Mouse (Mus musculus) brain, embryonic 18.5 days (tissue): ENCODE data around the gene Cdc42bpa.

Experiments used
- DNase-seq: peaks from one replicate; pipeline ENCODE4 v3.0.0-alpha.2; 2012; ENCODE audit warnings: low read depth, low spot score

Cdc42bpa gene

DNA sequence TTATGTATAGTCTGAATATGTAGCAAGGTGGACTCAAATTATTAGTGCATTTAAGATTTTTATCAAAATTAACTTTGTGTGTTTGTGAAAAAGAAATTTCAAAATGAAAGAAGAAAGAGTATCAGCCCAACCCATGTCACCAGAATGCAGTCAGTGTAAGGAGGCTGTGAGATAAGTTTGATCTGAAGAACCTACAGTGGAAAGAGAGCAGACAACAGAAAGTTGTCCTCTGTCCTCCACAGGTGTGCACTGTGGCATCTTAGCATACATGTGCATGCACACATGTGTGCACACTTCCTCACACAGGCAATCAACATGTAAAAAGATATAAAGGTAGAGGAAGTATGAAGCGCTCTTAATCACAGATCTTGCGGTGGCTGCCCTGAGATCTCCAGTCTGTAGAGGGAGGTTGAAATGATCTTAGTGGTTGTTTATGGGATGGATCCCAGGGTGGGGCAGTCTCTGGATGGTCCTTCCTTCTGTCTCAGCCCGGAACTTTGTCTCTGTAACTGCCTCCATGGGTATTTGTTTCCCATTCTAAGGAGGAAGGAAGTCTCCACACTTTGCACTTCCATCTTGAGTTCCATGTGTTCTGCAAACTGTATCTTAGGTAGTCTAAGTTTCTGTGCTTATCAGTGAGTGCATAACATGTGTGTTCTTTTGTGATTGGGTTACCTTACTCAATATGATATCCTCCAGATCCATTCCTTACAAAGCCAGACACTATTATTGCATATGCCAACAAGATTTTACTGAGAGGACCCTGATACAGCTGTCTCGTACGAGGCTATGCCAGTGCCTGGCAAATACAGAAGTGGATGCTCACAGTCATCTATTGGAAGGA lies 71.7 kb downstream of the Cdc42bpa start:
- no peak for DNase-seq

- DNase-seq = no peak
These were observed 77.2 kb downstream of the Cdc42bpa start for GRCm38 (mm10) chr1:180037461-180037860.

DNA sequence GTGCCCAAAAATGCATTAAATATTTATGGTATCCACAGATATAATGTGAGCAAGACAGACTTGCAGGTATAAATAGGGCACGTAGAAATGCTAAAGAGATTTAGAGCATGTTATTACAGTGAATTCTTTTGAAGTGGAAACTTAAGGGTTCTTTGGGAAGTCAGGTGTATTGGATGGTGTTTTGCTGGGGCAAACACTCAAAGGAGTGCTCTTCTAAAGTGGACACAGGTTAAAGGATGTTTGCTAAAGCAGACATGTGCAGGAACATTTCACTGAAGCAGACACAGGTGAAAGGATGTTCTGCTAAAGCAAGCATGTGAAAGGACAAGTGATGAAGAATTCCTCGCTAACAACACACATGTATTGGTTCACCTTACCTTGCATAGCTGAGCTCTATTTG lies 83.9 kb downstream of the Cdc42bpa start:
- DNase-seq = no peak

DNA sequence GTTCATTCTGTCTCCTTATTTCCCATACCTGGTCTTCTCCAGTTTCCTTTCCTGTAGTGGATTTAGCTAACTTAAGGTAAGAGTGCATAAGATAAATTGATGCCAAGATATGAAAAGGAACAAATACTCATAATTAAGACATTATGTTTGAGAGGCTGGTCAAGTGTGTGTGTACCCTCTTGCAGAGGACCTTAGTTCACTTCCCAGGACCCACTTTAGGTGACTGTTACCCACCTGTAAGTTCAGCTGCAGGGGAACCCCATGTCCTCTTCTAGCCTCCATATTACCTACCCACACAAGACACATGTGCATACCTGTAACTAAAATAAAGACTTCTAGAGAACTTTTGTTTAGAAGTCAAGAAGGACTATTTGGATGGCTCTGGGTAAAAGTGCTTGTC lies 84.9 kb downstream of the Cdc42bpa start:
- DNase-seq = no peak

GRCm38 (mm10) chr1:180089176-180089575 lies 128.9 kb downstream of the Cdc42bpa start:
- DNase-seq = no peak

- DNase-seq = no peak
These were observed 138.2 kb downstream of the Cdc42bpa start for GRCm38 (mm10) chr1:180098426-180098825.

GRCm38 (mm10) chr1:180104567-180104966 lies 144.3 kb downstream of the Cdc42bpa start:
- DNase-seq = no peak

DNA sequence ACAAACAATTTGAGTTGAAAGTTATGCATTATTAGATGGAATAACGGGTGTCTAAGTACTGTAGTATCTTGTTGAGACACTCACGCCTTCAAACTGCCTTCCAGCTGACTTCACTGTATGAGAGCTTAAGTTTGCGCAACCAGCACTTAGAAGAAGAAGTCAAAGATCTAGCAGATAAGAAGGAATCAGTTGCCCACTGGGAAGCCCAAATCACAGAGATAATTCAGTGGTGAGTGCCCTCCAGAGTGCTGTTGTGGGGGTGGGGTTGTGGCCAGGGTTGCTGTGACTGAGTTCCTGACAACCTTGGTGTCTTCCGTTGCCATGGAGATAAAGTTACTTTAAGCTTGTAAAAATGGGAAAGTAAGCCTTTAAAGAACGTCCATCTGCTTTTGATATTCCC lies 148.8 kb downstream of the Cdc42bpa start:
- DNase-seq = no peak

- DNase-seq = no peak
These were observed 156.3 kb downstream of the Cdc42bpa start for GRCm38 (mm10) chr1:180116525-180116924.

GRCm38 (mm10) chr1:180118233-180118632 lies 158.0 kb downstream of the Cdc42bpa start:
- DNase-seq = no peak

DNA sequence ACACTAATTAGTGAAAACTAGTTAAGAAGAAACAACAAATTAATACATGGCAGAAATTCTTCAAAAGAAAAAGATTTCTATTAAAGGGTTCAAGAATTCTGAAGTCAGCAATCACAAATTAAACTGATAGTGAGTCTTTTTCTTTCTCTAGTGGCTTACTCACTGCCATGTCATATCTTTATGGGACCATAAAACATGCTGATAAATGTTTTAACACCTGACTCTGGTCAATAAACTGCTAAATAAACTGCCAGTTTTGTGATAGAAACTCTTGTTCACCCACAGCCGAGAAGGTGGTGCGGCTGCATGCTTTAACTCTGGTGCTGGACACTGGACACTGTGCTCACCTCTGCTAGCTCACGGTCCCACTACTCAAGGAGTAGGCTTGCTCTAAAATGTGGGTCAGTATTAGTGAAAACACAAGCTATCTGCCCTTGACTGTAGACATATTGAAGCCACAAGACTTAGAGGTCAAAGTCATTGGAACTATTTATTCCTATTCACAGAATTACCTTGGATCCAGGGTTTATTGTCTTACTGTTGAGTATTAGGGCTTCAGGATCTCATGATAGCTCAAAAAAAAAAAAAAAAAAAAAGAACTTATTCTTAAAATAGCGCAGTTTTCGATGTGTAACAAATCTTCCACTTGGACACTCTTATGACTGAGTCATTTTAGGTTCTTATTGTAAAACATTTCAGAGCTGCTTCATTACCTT lies 168.0 kb downstream of the Cdc42bpa start:
- DNase-seq = no peak

DNA sequence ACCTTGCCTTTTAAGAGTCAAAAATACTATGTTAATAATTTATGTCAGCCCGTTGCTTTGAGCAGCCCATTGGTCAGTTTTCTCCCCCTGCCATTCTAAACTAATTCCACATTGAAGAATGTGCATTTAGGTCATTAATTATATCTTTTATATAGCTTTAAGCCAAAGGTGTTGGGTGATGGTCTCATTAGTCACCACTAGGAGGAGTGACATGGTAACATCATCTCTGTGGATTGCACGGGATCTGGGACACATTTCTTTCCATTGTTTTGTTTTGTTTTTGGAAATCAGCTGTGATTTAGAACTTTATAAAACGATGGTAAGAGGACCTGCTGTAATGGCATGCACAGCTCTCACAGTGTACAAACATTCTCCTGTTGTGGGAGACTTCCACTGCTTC lies 171.1 kb downstream of the Cdc42bpa start:
- DNase-seq = no peak

DNA sequence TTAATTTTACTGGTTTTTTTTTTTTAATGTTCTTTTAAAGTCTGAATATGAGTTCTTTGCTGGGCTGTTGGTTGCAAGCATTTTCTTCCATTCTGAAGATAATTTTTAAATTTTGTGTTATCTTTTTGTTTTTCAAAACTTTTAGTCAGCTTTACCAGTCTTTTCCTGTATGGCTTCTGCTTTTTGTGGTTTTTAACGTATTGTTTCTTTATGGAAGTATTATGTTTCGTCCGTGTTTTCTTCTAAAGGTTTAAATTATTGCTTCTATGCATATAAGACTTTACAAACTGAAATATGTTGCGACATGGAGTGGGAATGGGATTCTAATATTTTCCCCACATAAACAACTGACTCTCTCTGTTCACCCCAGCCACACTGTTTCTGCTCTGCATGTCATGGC lies 171.9 kb downstream of the Cdc42bpa start:
- DNase-seq = no peak

DNA sequence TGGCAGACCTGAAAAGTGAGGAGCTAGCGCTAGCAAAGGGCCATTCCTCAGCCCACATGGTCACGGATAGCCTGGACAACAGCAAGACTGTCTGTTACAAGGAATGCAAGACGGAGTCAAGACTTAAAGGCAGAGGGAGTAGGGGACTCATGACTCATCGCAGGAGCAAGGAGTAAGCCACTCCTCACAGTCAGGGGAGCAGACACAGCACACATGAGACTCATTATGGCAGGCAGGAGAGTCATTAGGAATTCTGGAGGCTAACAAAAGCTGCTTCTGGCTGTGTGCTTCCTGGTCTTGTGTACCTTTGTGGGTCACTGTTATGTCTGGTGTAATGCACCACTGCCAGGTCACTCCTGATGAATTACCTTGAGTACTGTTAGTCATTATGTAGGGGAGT lies 178.9 kb downstream of the Cdc42bpa start:
- DNase-seq = no peak

DNA sequence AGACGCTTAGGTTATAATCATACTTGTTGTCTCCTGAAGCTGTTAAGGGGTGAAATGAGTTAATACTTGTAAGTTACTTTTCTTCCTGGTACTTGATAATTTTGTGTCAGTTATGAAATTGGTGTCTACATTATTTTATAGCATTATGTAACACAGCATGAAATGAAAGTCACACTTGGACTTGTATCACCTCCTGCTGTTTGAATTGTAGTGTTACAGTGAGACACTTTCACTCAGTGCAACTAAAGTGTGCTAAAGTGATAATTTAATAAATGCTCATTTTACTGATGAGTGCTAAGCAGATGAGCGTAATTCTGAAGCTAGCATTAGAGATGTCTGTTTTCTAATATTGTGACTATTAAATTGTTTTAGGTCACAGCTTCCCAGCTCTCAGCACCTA lies 180.7 kb downstream of the Cdc42bpa start:
- no peak for DNase-seq

DNA sequence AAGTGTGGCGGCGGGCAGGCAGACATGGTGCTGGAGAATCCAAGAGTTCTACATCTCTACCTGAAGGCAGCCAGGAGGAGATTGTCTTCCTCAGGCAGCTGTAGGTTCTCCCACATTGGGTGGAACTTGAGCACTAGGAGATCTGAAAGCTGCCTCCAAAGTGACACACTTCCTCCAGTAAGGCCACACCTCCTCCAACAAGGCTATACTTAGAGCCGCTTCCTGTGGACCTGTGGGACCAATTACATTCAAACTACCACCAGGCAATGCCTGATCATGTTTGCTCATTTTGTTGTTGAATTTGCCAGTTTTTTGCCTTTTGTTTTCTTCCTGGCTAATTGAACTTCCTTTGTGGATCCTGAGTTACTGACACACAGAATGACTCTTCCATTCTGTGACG lies 187.8 kb downstream of the Cdc42bpa start:
- no peak for DNase-seq

DNA sequence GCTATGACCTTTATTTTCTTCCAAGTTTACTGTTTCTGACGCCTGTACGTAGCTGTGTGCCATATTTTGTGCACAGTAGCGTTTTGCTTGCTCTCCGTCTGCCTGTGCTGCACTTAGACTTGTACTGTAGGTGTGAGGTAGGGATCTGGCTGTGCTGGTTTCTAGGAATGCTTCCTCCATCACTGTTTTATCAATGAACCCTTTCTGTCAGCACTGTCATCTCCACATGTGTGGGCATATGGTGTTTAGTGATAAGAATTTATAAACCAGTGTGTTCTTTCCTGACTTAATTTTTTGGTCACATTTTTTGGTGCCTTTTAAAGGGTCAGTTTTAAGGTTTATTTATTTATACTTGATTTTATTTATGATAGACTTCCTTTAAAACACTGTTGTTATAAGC lies 188.3 kb downstream of the Cdc42bpa start:
- DNase-seq = no peak

- DNase-seq = no peak
These were observed 190.9 kb downstream of the Cdc42bpa start for GRCm38 (mm10) chr1:180151191-180151590.

DNA sequence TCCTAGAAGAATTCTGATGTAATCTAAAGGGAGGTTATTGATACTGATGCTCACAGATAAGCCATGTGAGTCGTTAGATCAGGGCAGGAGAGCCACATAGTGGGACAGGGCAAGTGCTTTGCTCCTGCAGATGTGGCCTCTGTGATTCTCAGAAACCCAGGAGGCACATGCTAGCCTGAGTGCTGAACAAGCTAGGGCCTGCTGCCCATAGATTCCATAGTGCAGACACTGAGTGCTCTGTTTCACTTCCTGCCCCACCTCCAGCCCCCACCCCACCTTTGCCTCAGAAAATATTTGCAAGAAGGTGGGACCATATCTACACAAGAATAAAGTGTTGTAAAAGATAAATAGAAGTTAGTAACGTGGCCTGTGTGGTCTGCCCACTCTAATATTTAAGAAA lies 198.4 kb downstream of the Cdc42bpa start:
- no peak for DNase-seq

DNA sequence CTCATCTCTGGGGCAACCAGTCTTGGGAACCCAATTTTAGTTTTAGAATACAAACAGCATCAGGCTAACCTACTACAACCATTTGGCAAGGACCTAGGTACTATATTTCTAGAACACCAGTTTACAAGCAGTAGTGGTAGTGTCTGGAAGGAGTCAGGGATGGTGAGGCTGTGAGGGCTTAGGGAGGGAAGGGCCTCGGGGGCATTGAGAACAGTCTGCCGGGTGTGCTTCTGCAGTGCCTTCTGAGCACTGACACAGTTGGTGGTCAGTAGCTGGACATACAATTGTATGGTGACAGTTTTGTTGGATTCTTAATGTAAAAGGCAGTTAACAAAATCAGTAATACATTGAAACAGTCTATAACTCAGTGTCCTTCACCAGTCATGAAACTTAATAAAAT lies 200.3 kb downstream of the Cdc42bpa start:
- no peak for DNase-seq

- DNase-seq = no peak
These were observed 200.9 kb downstream of the Cdc42bpa start for GRCm38 (mm10) chr1:180161160-180161559.

DNA sequence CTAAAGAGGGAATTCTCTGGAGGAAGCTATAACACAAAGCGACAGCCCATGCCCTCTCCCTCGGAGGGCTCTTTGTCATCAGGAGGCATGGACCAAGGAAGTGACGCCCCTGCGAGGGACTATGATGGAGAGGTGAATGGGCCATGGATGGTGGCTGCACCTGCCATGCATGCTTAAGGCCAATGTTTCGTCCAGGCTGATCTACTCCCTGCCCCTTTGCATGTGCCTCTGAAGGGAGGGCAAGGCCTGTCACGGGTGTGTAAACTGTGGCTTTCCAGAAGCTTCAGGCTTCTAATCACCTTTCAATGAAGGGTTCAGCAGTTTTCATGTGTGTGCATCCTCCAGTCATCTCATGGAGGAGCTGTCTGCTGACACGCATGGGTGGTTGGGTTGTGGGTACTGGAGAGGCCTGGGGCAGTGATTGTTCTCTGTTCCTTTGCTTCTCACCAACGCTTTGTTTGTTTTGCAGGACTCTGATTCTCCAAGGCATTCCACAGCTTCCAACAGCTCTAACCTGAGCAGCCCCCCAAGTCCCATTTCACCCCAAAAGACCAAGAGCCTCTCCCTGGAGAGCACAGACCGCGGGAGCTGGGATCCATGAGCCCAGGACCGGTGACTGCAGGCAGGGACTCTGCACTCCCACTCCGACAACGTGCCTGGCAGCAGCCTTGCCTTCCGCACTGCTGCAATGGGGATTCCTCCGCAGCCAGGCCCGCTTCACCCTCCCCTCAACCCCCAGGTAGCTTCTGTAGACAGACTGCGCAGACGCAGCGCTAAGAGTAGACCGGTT lies 201.5 kb downstream of the Cdc42bpa start:
- no peak for DNase-seq
